Mouse (Mus musculus): Measurements from ENCODE around the gene Sh3rf3. TPM values are rescaled to one million over a fixed set of nuclear protein-coding genes. Genes with fewer than 3 reads are reported as not detected.

Sh3rf3 gene
- total RNA-seq, 1 experiment from 2014 or later = 1.8 TPM

GRCm38 (mm10) chr10:59179620-59180019 lies 366.5 kb downstream of the Sh3rf3 start:
- no peak for DNase-seq

- DNase-seq = no peak
Measured at GRCm38 (mm10) chr10:59182306-59182705, 369.1 kb downstream of the Sh3rf3 start.

Small RNA genes within 50 kb of the gene (microRNA-seq; reads per million reads assigned to microRNA genes)
- gene Gm27672 = 0 reads per million in 2 experiments

Other genes with a start within 250 kb of the Sh3rf3 start
- 0.11 and 0.23 TPM in 2 replicates for gene Edar, start 137.7 kb upstream of the Sh3rf3 start, total RNA-seq (2021)
- not detected in 2 replicates for gene Gm17542, start 95.1 kb upstream of the Sh3rf3 start, total RNA-seq (2021)